Mouse (Mus musculus) A20 (cell line): ENCODE results near the gene Fubp3.

ENCODE experiments used
- DNase-seq: peaks from one replicate; pipeline ENCODE4 v3.0.0-alpha.2; 2011; ENCODE audit warnings: low read depth, low spot score

Gene Fubp3

DNA sequence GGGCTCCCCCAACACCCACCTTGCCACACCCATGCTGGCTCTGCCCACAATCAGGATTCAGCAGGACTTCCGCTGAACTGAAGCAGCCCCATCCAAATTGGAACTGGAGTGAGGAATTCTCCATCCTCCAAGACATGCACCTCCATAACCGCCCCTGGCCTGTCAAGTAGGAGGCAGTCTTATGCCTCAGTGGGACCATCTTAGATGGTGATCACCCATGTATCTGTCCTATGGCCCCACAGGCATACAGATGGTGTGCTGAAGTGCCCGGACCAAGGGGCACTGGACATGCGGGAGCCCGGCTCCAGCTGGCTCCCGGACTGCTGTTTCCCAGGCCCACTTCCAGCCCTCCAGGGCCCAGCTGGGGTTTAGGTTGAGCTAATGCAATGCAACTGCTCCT, 46.8 kb downstream of the Fubp3 start:
- no peak for DNase-seq

DNA sequence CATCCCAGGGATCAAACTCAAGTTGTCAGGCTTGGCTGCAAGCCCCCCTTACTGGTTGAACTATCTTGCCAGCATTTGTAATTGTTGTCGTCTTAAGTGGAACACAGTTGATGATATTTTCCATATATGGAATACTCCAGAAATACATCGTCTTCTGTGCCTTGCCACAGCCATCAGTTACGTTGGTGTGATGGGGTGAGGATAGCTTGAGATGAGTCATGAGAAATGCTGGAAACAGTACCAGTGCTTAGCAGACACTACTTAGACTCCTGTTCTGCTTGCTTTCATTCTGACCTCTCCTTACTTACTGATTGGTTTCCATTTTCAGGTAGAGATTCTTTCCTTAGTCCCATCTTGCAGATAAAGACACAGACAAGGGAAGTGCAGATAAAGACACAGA, 61.1 kb downstream of the Fubp3 start:
- DNase-seq = no peak

DNA sequence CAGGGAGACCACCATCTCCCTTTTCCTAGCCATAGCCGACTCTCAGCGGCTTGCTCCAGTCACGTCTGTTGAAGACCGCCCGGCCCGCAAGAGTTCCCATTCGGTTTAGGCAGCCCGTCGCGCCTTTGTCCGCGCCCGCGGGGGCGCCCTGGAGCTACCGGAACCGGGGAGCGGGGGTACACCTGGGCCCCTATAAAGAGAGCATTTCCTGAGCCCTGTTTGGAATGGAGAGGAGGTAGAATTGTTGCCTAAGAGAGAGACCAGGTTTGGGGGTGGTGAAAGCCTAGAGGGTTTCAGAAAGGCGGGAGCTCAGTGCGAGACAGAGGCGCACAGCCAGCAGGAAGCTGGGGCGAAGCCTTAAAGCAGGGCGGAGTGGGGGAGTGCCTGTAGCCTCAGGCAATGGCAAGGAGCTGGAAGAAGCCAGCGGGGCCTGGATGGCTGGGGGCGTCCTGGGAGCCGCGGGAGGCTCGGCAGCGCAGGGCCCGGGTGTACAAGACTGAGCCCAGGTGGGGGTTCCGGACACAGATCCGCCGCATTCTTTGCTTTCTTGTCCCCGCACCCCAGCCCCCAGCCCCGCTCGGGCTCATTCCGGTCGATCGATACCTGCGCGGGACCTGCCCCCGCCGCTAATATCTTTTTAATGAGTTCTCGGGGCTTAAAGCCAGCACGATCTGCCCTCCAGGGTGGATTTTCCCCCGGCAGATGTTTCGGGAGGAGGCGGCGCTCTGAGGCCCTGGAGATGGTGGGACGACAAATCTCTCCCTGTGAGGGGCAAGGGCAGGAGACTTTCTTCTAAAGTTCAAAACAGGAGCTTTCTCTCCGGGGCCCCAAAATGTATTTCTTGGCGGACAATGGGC, 63.1 kb downstream of the Fubp3 start:
- DNase-seq = no peak

DNA sequence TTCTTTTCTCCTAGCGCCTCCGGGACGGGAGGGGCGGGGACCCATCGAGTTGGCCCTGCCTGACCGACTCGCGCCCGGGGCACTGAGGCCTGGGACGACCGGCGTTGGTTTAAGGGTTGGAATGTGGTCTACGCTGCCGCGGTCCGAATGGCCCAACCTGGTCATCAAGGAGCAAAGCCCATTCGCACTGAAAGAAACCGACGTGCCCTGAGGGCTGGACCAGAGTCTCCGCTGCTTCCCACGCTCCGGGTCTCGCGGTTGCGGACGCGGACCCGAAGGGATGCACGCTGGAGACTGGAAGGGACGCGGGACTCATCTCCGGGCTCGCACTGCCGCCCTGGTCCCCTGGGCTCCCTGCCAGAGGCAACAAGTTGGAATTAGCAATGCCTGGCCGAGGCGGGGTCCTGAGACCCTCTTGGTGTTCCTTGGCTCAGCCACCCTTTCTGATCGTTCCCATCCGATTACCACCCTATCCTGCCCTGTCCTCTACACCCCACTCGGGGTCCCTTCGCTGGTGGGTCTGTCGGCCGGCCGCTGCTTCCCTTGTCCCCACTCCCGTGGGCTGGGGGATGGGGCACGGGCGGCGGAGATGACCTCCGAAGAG, 63.8 kb downstream of the Fubp3 start:
- DNase-seq = no peak

DNA sequence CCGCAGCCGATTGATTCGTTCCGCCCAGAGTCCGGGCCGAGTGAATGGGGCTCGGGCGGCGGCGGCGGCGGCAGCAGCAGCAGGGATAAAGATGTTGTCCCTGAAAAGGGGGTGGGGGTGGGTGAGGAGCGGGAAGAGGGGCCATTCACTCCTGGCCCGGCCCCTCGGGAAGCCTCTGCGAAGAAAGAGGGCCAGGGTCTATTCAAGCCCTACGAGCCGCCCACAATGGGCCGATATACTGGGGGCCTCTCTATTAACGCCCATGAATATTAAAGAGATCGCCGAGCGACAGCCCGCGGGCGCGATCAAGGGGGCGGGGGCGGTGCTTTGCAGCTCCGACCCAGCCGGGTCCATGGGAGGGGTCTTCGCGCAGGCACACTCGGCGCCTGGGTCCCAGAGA, 64.3 kb downstream of the Fubp3 start:
- DNase-seq = no peak

DNA sequence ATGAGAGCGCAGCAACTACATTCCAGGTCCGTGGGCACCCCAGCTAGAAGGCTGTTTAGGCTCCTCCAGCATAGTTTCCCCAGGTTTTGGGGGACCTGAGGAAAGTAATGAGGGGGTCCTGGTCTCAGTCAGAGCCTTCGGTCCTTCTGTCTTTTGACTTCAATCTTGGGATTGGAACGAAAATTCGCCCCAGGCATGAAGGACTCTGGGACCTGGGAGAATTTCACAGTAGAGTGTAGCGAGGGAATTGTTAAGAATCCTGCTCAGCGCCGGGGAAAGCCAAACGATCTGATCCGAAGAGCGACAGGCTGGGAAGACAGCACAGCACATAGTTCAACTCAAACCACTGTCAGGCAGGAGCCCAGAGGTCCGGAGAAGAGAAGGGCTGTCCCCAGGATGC, 64.9 kb downstream of the Fubp3 start:
- DNase-seq = no peak

- no peak for DNase-seq
Measured at GRCm38 (mm10) chr2:31637807-31638206, 65.4 kb downstream of the Fubp3 start.

DNA sequence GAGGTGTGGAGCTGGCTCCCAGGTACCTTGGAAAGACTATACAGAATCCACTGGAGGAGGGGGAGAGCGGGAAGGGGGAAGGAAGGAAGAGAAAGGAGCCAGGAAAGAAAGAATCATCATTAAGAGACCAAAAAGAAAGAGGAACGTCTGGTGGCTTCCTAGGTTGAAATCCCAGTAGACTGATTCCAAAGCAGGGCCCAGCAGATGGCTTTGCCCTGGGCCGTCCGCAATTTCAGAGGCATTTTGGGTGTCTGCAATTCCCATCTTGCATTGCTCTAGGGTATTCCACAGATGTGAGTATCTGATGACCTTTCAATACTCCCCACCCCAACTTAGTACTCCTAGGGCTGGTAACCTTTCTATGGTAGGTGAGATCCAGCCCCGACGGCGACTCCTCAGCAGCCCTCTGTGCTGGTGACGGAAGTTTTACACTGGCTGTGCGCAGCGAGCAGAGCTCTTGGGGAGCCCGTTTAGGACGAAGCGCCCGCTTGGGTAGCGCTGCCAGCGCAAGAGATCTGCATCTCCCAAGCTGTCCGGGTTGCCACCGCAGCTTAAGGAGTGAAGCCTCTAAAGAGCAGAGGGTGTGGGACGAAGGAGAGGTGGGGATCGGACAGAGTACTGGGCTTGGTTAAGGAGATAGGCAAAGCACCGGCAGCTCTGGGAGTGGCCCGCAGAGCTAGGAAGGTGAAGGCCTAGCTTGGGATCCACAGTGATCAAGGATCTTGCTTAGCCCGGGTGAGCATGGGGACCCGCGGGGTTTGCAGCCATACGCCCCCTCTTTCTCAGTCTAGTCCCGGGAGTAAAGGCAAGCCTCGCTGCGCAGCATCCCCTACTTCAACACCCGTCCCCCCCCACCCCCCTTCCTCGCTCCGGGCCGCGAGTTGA, 66.4 kb downstream of the Fubp3 start:
- DNase-seq = no peak

DNA sequence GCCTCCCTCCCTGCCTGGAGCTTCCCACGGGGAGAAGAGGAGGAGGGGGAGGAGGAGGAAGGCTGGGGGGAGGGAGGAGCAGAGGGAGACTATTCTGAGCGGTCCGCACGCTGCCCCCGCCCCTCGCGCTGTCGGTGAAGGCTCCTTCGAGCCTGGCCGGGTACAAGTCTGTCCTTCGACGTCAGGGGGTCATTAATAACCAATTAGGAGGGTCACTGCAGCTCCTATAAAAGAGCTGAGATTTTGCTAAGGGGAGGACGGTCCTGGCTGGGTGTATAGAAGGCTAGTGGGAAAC, 67.0 kb downstream of the Fubp3 start:
- no peak for DNase-seq

GRCm38 (mm10) chr2:31639901-31640608, 67.6 kb downstream of the Fubp3 start, which contains the start of gene Prdm12:
Gene Prdm12, plus strand, starts transcription at chr2:31640037.
- DNase-seq = no peak

- DNase-seq = no peak
Measured at GRCm38 (mm10) chr2:31640609-31641507, 68.4 kb downstream of the Fubp3 start.

DNA sequence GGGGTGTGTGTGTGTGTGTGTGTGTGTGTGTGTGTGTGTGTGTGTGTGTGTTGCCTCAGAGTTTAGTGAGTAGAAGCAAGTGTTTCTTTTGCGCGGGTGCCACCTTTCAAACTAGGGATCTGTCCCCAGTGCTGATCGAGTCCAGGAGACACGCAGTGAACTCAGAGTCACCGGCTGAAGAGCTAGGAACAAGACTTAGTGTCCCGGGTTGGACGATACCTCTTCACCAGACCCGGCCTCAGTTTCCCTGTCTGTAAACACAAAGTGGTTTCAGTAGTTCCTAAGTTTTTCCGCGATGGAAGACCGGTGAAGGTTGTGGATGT, 69.0 kb downstream of the Fubp3 start:
- no peak for DNase-seq

- no peak for DNase-seq
Measured at GRCm38 (mm10) chr2:31641929-31642328, 69.5 kb downstream of the Fubp3 start.

GRCm38 (mm10) chr2:31653971-31654853, 81.8 kb downstream of the Fubp3 start:
- no peak for DNase-seq

GRCm38 (mm10) chr2:31654854-31655559, 82.6 kb downstream of the Fubp3 start:
- DNase-seq = peak; percentile 35

GRCm38 (mm10) chr2:31656374-31656773, 83.9 kb downstream of the Fubp3 start:
- no peak for DNase-seq

DNA sequence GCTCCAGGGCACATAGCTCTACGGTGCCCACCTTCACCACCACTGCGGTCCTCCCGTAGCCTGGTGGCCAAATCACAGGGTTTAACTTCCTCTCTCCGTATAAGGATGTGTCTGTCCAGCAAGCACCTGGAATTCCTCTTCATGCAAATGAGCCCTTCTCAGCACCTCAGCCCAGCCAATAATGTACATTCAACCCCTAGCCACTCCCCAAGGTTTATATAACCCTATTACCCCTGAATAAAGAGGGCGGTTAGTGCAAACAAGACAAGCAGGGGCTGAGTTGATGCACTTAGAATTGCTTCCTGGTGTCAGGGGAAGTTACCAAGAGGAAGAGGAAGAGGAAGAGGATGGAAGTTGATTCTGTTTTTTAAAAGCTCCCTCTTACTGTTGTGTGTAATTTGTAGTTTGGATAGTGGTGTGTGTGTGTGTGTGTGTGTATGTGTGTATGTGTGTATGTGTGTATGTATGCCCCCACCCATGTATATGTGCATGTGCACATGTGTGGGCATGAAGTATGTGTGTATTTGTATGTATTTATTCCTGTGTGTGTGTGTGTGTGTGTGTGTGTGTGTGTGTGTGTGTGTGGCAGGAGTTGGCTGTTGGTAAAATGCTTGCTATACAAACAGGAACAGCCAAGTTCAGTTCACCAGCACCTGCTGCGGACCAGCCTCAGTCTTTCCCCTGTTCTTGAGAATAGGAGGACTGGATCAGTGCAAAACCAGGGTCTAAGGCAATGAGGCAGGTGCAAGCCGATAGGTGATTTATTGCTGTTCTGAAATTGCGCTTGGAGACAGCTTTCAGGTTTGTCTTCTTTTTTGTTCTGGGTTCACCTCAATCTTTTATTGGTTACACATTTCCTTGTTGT, 90.7 kb downstream of the Fubp3 start:
- peak; percentile 27 for DNase-seq

- DNase-seq = no peak
Measured at GRCm38 (mm10) chr2:31663804-31664180, 91.3 kb downstream of the Fubp3 start.
